Mouse (Mus musculus) hindbrain, embryonic 11.5 days (tissue): ENCODE results near the gene Eif5b. TPM values are rescaled to one million over a fixed set of nuclear protein-coding genes. Genes with fewer than 3 reads are reported as not detected.
A peak's percentile ranks its signal among the peaks of the same experiment; 100 is the strongest.

Experiments
- ATAC-seq: fragments of 200-750 bp; cut with Nextera tagmentation; 2 replicates; pipeline ENCODE4 v1.8.0; 2017; ENCODE audit warnings: mild to moderate bottlenecking, moderate TSS enrichment, moderate library complexity; ENCODE audit not compliant: low FRiP score
- DNase-seq: peaks from one replicate; pipeline ENCODE4 v3.0.0-alpha.2; 2015; ENCODE audit warnings: low spot score
- H3K27ac ChIP-seq: fragments of 300-500 bp; sonication (generic); 2 replicates; pipeline ENCODE4 v1.5.1; 2014; ENCODE audit warnings: mild to moderate bottlenecking, low read depth, low read length
- H3K27me3 ChIP-seq: fragments of 300-500 bp; sonication (generic); 2 replicates; pipeline ENCODE4 v1.6.1; 2014; ENCODE audit warnings: mild to moderate bottlenecking, low read length, moderate library complexity, mixed read lengths; ENCODE audit not compliant: control insufficient read depth, insufficient read depth
- H3K36me3 ChIP-seq: fragments of 300-500 bp; sonication (generic); 2 replicates; pipeline ENCODE4 v1.6.1; 2014; ENCODE audit warnings: mild to moderate bottlenecking, low read length, moderate library complexity, mixed read lengths; ENCODE audit not compliant: control insufficient read depth, insufficient read depth
- H3K4me1 ChIP-seq: fragments of 300-500 bp; sonication (generic); replicated peaks from 2 replicates; pipeline ENCODE4 v1.6.1; 2014; ENCODE audit warnings: low read length, mixed read lengths; ENCODE audit not compliant: control insufficient read depth, insufficient read depth
- H3K4me2 ChIP-seq: fragments of 300-500 bp; sonication (generic); replicated peaks from 2 replicates; pipeline ENCODE4 v1.6.1; 2014; ENCODE audit warnings: mild to moderate bottlenecking, low read depth, low read length
- H3K4me3 ChIP-seq: fragments of 300-500 bp; sonication (generic); 2 replicates; pipeline ENCODE4 v1.5.1; 2014; ENCODE audit warnings: low read depth, low read length
- H3K9ac ChIP-seq: fragments of 300-500 bp; sonication (generic); 2 replicates; pipeline ENCODE4 v1.6.1; 2014; ENCODE audit warnings: low read depth, low read length
- H3K9me3 ChIP-seq: fragments of 300-500 bp; sonication (generic); 2 replicates; pipeline ENCODE4 v1.6.1; 2016; ENCODE audit warnings: low read length; ENCODE audit not compliant: control insufficient read depth
- WGBS: fragments of 180-500 bp; shearing (Covaris S2); extraction: QIAGEN DNeasy Blood & Tissue Kit; methylation state at CpG from one replicate; pipeline ENCODE4 v1.1.7; 2014; 5-methylcytosine and 5-hydroxymethylcytosine counted together
- polyA plus RNA-seq: library from polyadenylated mRNA; unstranded; fragments of >200 nt; fragmentation: Nextera tagmentation; extraction: Ambion mirVana; gene quantifications from 2 replicates; pipeline ENCODE4 v1.2.1, GENCODE M21; 2014

The Eif5b gene
- polyA plus RNA-seq, 1 experiment from 2014 or later: 34.0 TPM

GRCm38 (mm10) chr1:37998371-37999199 lies 775 bp downstream of the Eif5b start:
- WGBS: 6% methylated on average over 38 of the region's 47 CpGs
- Histone ChIP-seq H3K9ac (peak overlapping the region; percentile 76), H3K4me1 (peaks cover 4% of the 10 kb centered on the region; the same call in 1 of the 2 replicates), H3K27ac (peak overlapping the region; percentile 88), H3K36me3 (peaks cover 9% of the 10 kb centered on the region; the same call in 1 of the 2 replicates), H3K4me2 (peak overlapping the region; percentile 76), H3K4me3 (peak overlapping the region; percentile 96), H3K27me3 (no peaks in the 10 kb centered on the region), H3K9me3 (no peaks in the 10 kb centered on the region)
- no peak for DNase-seq
- peak; percentile 38 for ATAC-seq

- Histone ChIP-seq H3K27ac (no peak overlapping the region), H3K9me3 (no peaks in the 10 kb centered on the region), H3K36me3 (0 out of 2 replicates have a peak, but pooled peaks cover 5% of the 10 kb centered on the region), H3K4me2 (no peak overlapping the region), H3K27me3 (no peaks in the 10 kb centered on the region), H3K9ac (no peak overlapping the region), H3K4me1 (peaks cover 4% of the 10 kb centered on the region; the same call in 1 of the 2 replicates), H3K4me3 (peak overlapping the region; percentile 96; the same call in 1 of the 2 replicates)
- no peak for ATAC-seq
- 85% methylated on average over 3 of the region's 3 CpGs for WGBS
- DNase-seq: no peak
Measured at GRCm38 (mm10) chr1:37999552-37999951, 1.7 kb downstream of the Eif5b start.

GRCm38 (mm10) chr1:38000844-38001243 lies 3.0 kb downstream of the Eif5b start:
- H3K9ac ChIP-seq: no peak overlapping the region
- no peak for ATAC-seq
- peaks cover 4% of the 10 kb centered on the region; the same call in 1 of the 2 replicates for H3K4me1 ChIP-seq
- H3K9me3 ChIP-seq: no peaks in the 10 kb centered on the region
- 93% methylated on average over 8 of the region's 8 CpGs for WGBS
- H3K4me3 ChIP-seq: no peak overlapping the region
- H3K4me2 ChIP-seq: no peak overlapping the region
- H3K27me3 ChIP-seq: no peaks in the 10 kb centered on the region
- no peaks in the 10 kb centered on the region for H3K36me3 ChIP-seq
- H3K27ac ChIP-seq: no peak overlapping the region
- DNase-seq: no peak

- H3K9me3 ChIP-seq: no peaks in the 10 kb centered on the region
- no peak for ATAC-seq
- no peak overlapping the region for H3K9ac ChIP-seq
- 92% methylated on average over 9 of the region's 9 CpGs for WGBS
- H3K4me2 ChIP-seq: no peak overlapping the region
- no peaks in the 10 kb centered on the region for H3K36me3 ChIP-seq
- peaks cover 4% of the 10 kb centered on the region; the same call in 1 of the 2 replicates for H3K4me1 ChIP-seq
- H3K27me3 ChIP-seq: no peaks in the 10 kb centered on the region
- no peak overlapping the region for H3K4me3 ChIP-seq
- no peak for DNase-seq
- no peak overlapping the region for H3K27ac ChIP-seq
Measured at GRCm38 (mm10) chr1:38001956-38002355, 4.1 kb downstream of the Eif5b start.

GRCm38 (mm10) chr1:38003046-38003445 lies 5.2 kb downstream of the Eif5b start:
- no peak overlapping the region for H3K4me2 ChIP-seq
- WGBS: 94% methylated on average over 3 of the region's 3 CpGs
- peaks cover 4% of the 10 kb centered on the region; the same call in 1 of the 2 replicates for H3K4me1 ChIP-seq
- H3K27ac ChIP-seq: no peak overlapping the region
- H3K4me3 ChIP-seq: no peak overlapping the region
- H3K36me3 ChIP-seq: no peaks in the 10 kb centered on the region
- no peaks in the 10 kb centered on the region for H3K27me3 ChIP-seq
- no peaks in the 10 kb centered on the region for H3K9me3 ChIP-seq
- no peak for DNase-seq
- no peak for ATAC-seq
- no peak overlapping the region for H3K9ac ChIP-seq

- no peaks in the 10 kb centered on the region for H3K27me3 ChIP-seq
- H3K27ac ChIP-seq: no peak overlapping the region
- 82% methylated on average over 3 of the region's 3 CpGs for WGBS
- H3K4me1 ChIP-seq: no peaks in the 10 kb centered on the region
- H3K9me3 ChIP-seq: no peaks in the 10 kb centered on the region
- H3K9ac ChIP-seq: no peak overlapping the region
- H3K4me3 ChIP-seq: no peak overlapping the region
- no peak overlapping the region for H3K4me2 ChIP-seq
- DNase-seq (no peak), ATAC-seq (no peak)
- H3K36me3 ChIP-seq: no peaks in the 10 kb centered on the region
Measured at GRCm38 (mm10) chr1:38006741-38007140, 8.9 kb downstream of the Eif5b start.

GRCm38 (mm10) chr1:38011647-38012046 lies 13.8 kb downstream of the Eif5b start:
- Histone ChIP-seq H3K9ac (no peak overlapping the region), H3K4me2 (no peak overlapping the region), H3K4me1 (no peaks in the 10 kb centered on the region), H3K36me3 (no peaks in the 10 kb centered on the region), H3K27ac (no peak overlapping the region), H3K4me3 (no peak overlapping the region), H3K27me3 (no peaks in the 10 kb centered on the region), H3K9me3 (no peaks in the 10 kb centered on the region)
- DNase-seq: no peak
- no peak for ATAC-seq
- 76% methylated on average over 6 of the region's 6 CpGs for WGBS

GRCm38 (mm10) chr1:38012104-38012503 lies 14.3 kb downstream of the Eif5b start:
- Histone ChIP-seq H3K4me2 (no peak overlapping the region), H3K36me3 (no peaks in the 10 kb centered on the region), H3K4me3 (no peak overlapping the region), H3K27me3 (no peaks in the 10 kb centered on the region), H3K9me3 (no peaks in the 10 kb centered on the region), H3K4me1 (no peaks in the 10 kb centered on the region), H3K9ac (no peak overlapping the region), H3K27ac (no peak overlapping the region)
- DNase-seq (no peak), ATAC-seq (no peak)
- 86% methylated on average over 3 of the region's 3 CpGs for WGBS

- Histone ChIP-seq H3K36me3 (no peaks in the 10 kb centered on the region), H3K27me3 (no peaks in the 10 kb centered on the region), H3K4me2 (no peak overlapping the region), H3K4me1 (no peaks in the 10 kb centered on the region), H3K4me3 (no peak overlapping the region), H3K9ac (no peak overlapping the region), H3K27ac (no peak overlapping the region), H3K9me3 (no peaks in the 10 kb centered on the region)
- DNase-seq: no peak
- ATAC-seq: no peak
Measured at GRCm38 (mm10) chr1:38012509-38012908, 14.7 kb downstream of the Eif5b start.
